8 mouse cellular contexts compared by ENCODE assay signal in genomic region chr13:73764256-73764775, GRCm38 (mm10). TPM values are rescaled to one million over a fixed set of nuclear protein-coding genes. Genes with fewer than 3 reads are reported as not detected.
A peak's percentile ranks its signal among the peaks of the same experiment; 100 is the strongest.
DNase-seq lines count a peak whose midpoint lies in the region; ATAC-seq and TF ChIP-seq lines count a peak whose summit lies in the region.

No protein-coding gene starts in this region.

- peak overlapping the region; percentile 75 for H3K4me3 ChIP-seq in heart, adult 2 months
- H3K4me3 ChIP-seq in embryonic facial prominence, embryonic 14.5 days (ENCODE audit: low read depth, low read length): peak overlapping the region; percentile 78
- H3K4me3 ChIP-seq in liver, embryonic 16.5 days (ENCODE audit: low read depth, low read length): peak overlapping the region; percentile 69
- H3K4me3 ChIP-seq in stomach, embryonic 14.5 days (ENCODE audit: low read depth, low read length): peak overlapping the region; percentile 66

- 8% methylated on average over 11 of the region's 11 CpGs for WGBS in heart, adult 2 months
- WGBS in embryonic facial prominence, embryonic 14.5 days: 3% methylated on average over 11 of the region's 11 CpGs
- WGBS in liver, embryonic 16.5 days (ENCODE audit: insufficient replicate concordance): 9% methylated on average over 11 of the region's 11 CpGs
- 1% methylated on average over 11 of the region's 11 CpGs for WGBS in stomach, embryonic 14.5 days

- TF ChIP-seq CTCF in heart, adult 2 months (IDR thresholded peaks at IDR 0.05): no peak

- no peak for ATAC-seq in embryonic facial prominence, embryonic 14.5 days (ENCODE audit: low read depth)
- no peak for ATAC-seq in liver, embryonic 16.5 days (ENCODE audit: low read depth)
- ATAC-seq in stomach, embryonic 14.5 days (ENCODE audit: insufficient number of reproducible peaks, insufficient read depth, low FRiP score, low read depth): peak; percentile 10; the same call in 1 of the 2 replicates

- no peak for TF ChIP-seq EP300 in heart, adult 2 months (IDR thresholded peaks at IDR 0.05; ENCODE audit: insufficient read depth, low read depth, low read length)

- no peak for TF ChIP-seq POLR2A in heart, adult 2 months (IDR thresholded peaks at IDR 0.05; ENCODE audit: insufficient read depth, low read depth, low read length)

- intact Hi-C loops in heart, adult 2 months (cut with DNase I): loop anchor here (5.0 kb wide), 1 partner anchor 37 kb away; no protein-coding TSS in a partner anchor

- peaks cover 2% of the 10 kb centered on the region for H3K79me2 ChIP-seq in heart, adult 2 months (replicated peaks; ENCODE audit: control insufficient read depth, insufficient read depth, low read length)

- H3K4me1 ChIP-seq in heart, adult 2 months (ENCODE audit: control insufficient read depth, insufficient read depth, low read length): peaks cover 21% of the 10 kb centered on the region
- H3K4me1 ChIP-seq in embryonic facial prominence, embryonic 14.5 days (ENCODE audit: control insufficient read depth, insufficient read depth, low read length): peaks cover 15% of the 10 kb centered on the region; the same call in 1 of the 2 replicates
- H3K4me1 ChIP-seq in liver, embryonic 16.5 days (ENCODE audit: control insufficient read depth, low read depth, low read length): peaks cover 30% of the 10 kb centered on the region
- H3K4me1 ChIP-seq in stomach, embryonic 14.5 days (ENCODE audit: control insufficient read depth, insufficient read depth, low read length): peaks cover 15% of the 10 kb centered on the region

- peak; percentile 45 to 57 for DNase-seq in heart, adult 2 months
- DNase-seq in heart, adult 8-10 months (ENCODE audit: low spot score): no peak
- DNase-seq in embryonic facial prominence, embryonic 14.5 days (ENCODE audit: low spot score): no peak
- peak; percentile 42 for DNase-seq in induced T-regulatory cell, adult 2 months (ENCODE audit: low read depth)
- no peak for DNase-seq in urinary bladder, postnatal 25 days (ENCODE audit: low spot score)
- DNase-seq in cerebellum, adult 9-11 months: no peak

- peak overlapping the region; percentile 86 for H3K27ac ChIP-seq in heart, adult 2 months
- peak overlapping the region; percentile 72 for H3K27ac ChIP-seq in embryonic facial prominence, embryonic 14.5 days (replicated peaks; ENCODE audit: low read depth, low read length)
- H3K27ac ChIP-seq in liver, embryonic 16.5 days (ENCODE audit: low read length): peak overlapping the region; percentile 62
- H3K27ac ChIP-seq in stomach, embryonic 14.5 days (ENCODE audit: low read length): peak overlapping the region; percentile 49; the same call in 1 of the 2 replicates

- no peaks in the 10 kb centered on the region for H3K9me3 ChIP-seq in embryonic facial prominence, embryonic 14.5 days (ENCODE audit: control insufficient read depth, low read length)
- H3K9me3 ChIP-seq in liver, embryonic 16.5 days (replicated peaks; ENCODE audit: control insufficient read depth, low read length): no peaks in the 10 kb centered on the region
- H3K9me3 ChIP-seq in stomach, embryonic 14.5 days (ENCODE audit: control insufficient read depth, low read depth, low read length): no peaks in the 10 kb centered on the region

- peak overlapping the region; percentile 92 for H3K4me2 ChIP-seq in embryonic facial prominence, embryonic 14.5 days (ENCODE audit: low read depth, low read length)
- H3K4me2 ChIP-seq in liver, embryonic 16.5 days (ENCODE audit: low read depth, low read length): peak overlapping the region; percentile 86
- peak overlapping the region; percentile 87 for H3K4me2 ChIP-seq in stomach, embryonic 14.5 days (replicated peaks; ENCODE audit: low read depth, low read length)

- H3K27me3 ChIP-seq in heart, adult 2 months (ENCODE audit: control insufficient read depth, insufficient read depth, low read length): no peaks in the 10 kb centered on the region
- no peaks in the 10 kb centered on the region for H3K27me3 ChIP-seq in embryonic facial prominence, embryonic 14.5 days (replicated peaks; ENCODE audit: control insufficient read depth, insufficient read depth, low read length)
- no peaks in the 10 kb centered on the region for H3K27me3 ChIP-seq in liver, embryonic 16.5 days (ENCODE audit: control insufficient read depth, insufficient read depth, low read depth, low read length)
- H3K27me3 ChIP-seq in stomach, embryonic 14.5 days (ENCODE audit: control insufficient read depth, insufficient read depth, low read length): no peaks in the 10 kb centered on the region

- H3K9ac ChIP-seq in heart, adult 2 months (ENCODE audit: low read depth, low read length): peak overlapping the region; percentile 77
- peak overlapping the region; percentile 81 for H3K9ac ChIP-seq in embryonic facial prominence, embryonic 14.5 days (ENCODE audit: low read depth, low read length)
- peak overlapping the region; percentile 72 for H3K9ac ChIP-seq in liver, embryonic 16.5 days (ENCODE audit: low read depth, low read length)
- H3K9ac ChIP-seq in stomach, embryonic 14.5 days (replicated peaks; ENCODE audit: low read depth, low read length): peak overlapping the region; percentile 63

- H3K36me3 ChIP-seq in heart, adult 2 months (ENCODE audit: control insufficient read depth, insufficient read depth, low read length): no peaks in the 10 kb centered on the region; the same call in 1 of the 2 replicates
- H3K36me3 ChIP-seq in embryonic facial prominence, embryonic 14.5 days (ENCODE audit: control insufficient read depth, insufficient read depth, low read length): no peaks in the 10 kb centered on the region
- no peaks in the 10 kb centered on the region for H3K36me3 ChIP-seq in liver, embryonic 16.5 days (ENCODE audit: control insufficient read depth, insufficient read depth)
- H3K36me3 ChIP-seq in stomach, embryonic 14.5 days (ENCODE audit: control insufficient read depth, insufficient read depth, low read length): no peaks in the 10 kb centered on the region

RNA-seq across cellular contexts. Expression of gene Slc12a7, which starts 31.4 kb away (rescaled TPM):
- total RNA-seq in heart, adult 2 months (2021): 100 to 1,000 TPM; 177 to 190 TPM
- 154 and 215 TPM in 2 replicates for polyA plus RNA-seq in heart, adult 2 months (2012; rRNA removed)
- total RNA-seq in heart, adult 8-10 months (2022): 100 to 1,000 TPM; 207 to 245 (median 212) TPM
- 16.3 and 19.8 TPM in 2 replicates for polyA plus RNA-seq in embryonic facial prominence, embryonic 14.5 days (2014; fragmentation: Nextera tagmentation; extraction: Ambion mirVana)
- polyA plus RNA-seq in liver, embryonic 16.5 days (2015; fragmentation: Nextera tagmentation; extraction: Ambion mirVana): 11.8 and 14.4 TPM in 2 replicates
- 20.1 and 21.8 TPM in 2 replicates for polyA plus RNA-seq in stomach, embryonic 14.5 days (2014; fragmentation: Nextera tagmentation; extraction: Ambion mirVana)

RNA-seq across cellular contexts. Expression of gene Slc6a19, which starts 59.7 kb away (rescaled TPM):
- total RNA-seq in heart, adult 2 months (2021): not detected
- 0.08 TPM in 1 of 2 replicates, not detected in the other for polyA plus RNA-seq in heart, adult 2 months (2012; rRNA removed)
- total RNA-seq in heart, adult 8-10 months (2022): not detected
- 0.38 and 0.40 TPM in 2 replicates for polyA plus RNA-seq in embryonic facial prominence, embryonic 14.5 days (2014; fragmentation: Nextera tagmentation; extraction: Ambion mirVana)
- polyA plus RNA-seq in liver, embryonic 16.5 days (2015; fragmentation: Nextera tagmentation; extraction: Ambion mirVana): 1.0 and 1.6 TPM in 2 replicates
- polyA plus RNA-seq in stomach, embryonic 14.5 days (2014; fragmentation: Nextera tagmentation; extraction: Ambion mirVana): not detected in 2 replicates

Comparison
In these comparisons a context has a peak if more than half of its experiments do, and no peak if none do; other contexts are left out.
1. DNase-seq: peak in heart, adult 2 months (2 of 2) and induced T-regulatory cell, adult 2 months (single experiment); none in heart, adult 8-10 months (single experiment), embryonic facial prominence, embryonic 14.5 days (single experiment), urinary bladder, postnatal 25 days (single experiment) and cerebellum, adult 9-11 months (single experiment).
2. Peak in every context shown above with its lines, with median percentiles within 50 percentile points of each other: H3K27ac ChIP-seq, H3K4me3 ChIP-seq, H3K9ac ChIP-seq and H3K4me2 ChIP-seq.